Mouse (Mus musculus): Measurements from ENCODE around the gene Tbc1d1.
A peak's percentile ranks its signal among the peaks of the same experiment; 100 is the strongest.

The Tbc1d1 gene

DNA sequence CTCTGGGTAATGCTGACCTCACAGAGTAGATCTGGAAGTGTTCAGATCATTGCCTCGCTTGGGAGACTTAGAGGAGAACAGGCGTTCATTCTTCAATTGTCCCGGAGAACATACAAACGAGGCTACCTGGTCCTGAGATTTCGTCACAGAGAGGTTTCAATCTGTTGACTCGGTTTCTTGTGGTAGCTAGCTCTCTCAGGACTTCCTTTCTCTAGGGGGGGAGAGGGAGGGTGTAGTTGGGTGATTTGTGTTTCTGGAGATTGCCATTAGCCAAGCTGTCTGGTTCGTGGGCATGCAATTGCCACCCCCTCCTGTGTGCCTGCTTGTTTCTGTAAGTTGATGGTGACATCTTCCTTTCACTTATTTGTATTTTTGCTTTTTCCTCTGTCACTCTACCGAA is 221.6 kb downstream of the Tbc1d1 start:
- no peak for DNase-seq (ENCODE audit: inconsistent age in 2 of 2, low spot score in 1 of 2)

DNA sequence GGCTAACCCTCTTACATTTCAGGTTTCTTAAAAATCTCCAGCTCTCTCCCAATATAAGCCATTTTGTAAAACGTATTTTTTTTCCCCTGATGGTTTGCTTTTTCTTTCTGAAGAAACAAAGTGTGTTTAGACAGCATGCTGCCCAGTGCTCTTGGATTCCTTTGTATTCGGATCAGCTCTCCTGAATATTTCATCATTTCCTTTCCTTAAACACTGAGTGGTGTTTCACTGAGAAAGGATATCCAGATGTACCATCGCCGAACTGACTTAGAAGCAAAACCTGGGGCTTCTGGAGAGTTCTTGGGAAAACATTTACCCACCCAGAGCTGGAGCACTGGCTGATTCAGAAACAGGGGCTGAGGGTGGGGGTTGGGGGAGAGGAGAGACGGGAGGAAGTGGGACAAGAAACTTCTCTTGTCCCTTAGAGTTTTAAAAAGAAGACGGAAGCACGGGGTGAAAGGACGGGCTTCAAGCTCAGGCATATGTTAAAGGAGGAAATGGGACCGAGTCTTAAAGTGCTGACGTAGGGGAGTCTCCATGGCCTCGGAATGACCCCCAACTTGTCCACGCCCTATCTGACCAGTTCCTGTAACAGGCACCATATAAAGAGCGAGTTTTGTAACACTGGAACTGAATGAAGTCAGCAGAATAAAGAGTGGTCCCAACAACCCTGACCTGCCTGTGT is 222.6 kb downstream of the Tbc1d1 start:
- peak; percentile 39 to 60 for DNase-seq (ENCODE audit: inconsistent age in 2 of 2, low spot score in 1 of 2)

DNA sequence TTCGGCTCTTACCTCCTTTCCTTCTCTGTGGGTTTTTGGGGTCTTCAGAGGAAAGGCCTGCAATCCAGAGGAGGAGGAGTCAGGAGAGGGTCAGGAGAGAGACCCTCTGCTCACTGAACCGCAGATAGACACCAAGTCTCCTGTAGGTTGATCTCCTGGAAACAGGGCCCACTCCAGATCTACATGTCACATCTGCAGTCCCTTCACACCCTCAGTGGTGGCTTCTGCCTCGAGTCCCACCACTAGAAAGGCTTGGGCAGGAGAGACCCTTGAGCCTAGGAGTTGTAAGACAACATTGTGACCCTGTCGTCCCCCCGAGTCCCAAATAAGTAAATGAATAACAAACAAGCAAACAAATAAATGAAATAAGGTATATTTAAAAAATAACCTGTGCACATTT is 223.7 kb downstream of the Tbc1d1 start:
- DNase-seq (ENCODE audit: inconsistent age in 2 of 2, low spot score in 1 of 2), result no peak

DNA sequence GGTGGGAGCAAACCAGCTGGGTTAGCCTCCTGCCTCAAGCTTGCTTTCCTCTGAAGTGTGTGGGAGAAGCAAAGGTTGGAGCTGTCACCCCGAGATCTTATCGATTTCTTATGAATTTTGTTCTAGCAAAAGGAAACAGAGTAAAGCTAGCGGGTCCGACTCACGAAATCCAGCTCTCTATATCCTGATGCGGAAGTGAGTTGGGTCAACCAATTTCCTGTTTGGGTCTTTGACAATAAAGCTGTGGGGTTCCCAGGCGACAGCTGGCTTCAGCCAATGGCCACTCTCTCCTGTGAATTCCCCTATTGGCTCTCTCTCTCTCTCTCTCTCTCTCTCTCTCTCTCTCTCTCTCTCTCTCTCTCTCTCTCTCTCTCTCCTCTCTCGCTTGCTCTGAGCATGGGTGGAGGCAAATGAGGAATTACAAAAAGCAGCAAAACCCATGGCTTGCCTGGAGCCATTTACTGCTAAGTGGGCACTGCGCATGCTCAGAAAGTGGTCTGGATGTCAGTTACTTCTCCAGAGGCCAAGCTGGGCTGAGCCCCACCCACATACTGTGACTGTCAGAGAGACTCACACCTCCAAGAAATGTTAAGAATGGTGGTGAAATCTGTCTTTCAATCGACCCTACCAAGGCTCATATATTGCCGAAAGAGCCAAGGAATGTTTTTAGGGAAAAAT is 224.7 kb downstream of the Tbc1d1 start:
- no peak for DNase-seq (ENCODE audit: inconsistent age in 2 of 2, low spot score in 1 of 2)

DNA sequence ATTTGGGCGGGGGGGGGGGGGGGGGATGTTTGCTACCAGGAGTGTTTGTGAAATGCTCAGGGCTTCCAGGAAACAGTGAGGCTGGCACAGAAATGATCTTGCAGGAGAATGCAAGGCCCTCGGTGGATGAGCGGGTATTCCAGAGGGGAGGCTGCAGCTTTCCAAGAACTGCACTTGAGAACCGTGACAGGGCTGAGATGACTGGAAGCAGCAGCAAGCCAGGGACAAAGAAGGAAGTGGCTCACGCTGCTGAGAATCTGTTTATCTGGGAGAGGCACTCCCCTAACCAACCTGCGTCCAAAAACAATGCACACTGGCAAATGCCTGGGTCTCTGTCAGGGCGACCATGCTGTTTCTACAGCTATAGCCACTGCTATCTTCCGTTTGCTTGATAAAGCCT is 225.4 kb downstream of the Tbc1d1 start:
- DNase-seq (ENCODE audit: inconsistent age in 2 of 2, low spot score in 1 of 2), result no peak

DNA sequence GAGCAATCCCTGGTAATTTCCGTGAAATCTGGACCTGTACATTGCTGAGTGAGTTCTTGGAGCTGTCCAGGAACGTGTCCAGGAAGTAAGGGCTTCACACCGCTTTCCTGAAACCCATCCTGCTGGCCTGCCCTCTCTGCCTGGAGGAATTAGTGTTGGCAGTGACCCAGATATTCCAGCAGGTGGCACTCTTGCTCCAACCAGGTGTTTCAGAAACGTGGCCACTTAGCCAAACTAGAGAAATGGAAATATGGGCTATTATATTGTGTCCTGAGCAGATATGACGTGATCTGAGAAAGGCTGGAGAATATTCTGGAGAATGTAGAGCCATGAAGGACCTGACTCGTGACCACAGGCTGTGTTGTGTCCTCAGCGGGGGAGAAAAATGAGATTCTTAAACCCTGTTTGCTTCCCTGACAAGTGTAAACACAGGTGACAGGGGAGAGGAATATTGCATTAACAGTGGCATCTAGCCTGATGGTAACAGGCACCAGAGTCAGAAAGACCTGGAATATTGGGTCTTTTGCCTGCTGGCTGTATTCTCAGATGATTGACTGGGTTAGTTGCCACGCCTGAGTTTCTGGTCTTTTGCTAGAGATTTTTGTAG is 226.4 kb downstream of the Tbc1d1 start:
- peak; percentile 83 to 95 for DNase-seq (ENCODE audit: inconsistent age in 2 of 2, low spot score in 1 of 2)

DNA sequence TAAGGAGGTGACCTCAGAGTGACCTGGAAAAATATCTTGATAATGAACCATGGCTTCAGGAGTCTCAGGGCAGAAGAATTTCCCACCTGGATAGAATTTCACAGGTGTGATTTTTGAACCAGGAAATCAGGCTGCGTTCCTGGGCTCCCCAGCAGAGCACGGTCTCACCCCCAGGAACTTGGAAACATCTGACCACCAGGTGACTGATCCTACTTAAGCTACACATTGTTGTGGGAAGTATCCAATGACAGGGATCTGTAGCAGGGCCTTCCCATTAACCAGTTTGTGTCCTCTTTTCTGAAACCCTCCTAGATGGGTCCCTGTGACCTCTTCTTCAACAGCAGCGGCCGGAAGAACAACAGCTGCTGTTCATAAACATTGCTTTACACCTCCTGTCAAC is 227.1 kb downstream of the Tbc1d1 start:
- DNase-seq (ENCODE audit: inconsistent age in 2 of 2, low spot score in 1 of 2), result no peak

DNA sequence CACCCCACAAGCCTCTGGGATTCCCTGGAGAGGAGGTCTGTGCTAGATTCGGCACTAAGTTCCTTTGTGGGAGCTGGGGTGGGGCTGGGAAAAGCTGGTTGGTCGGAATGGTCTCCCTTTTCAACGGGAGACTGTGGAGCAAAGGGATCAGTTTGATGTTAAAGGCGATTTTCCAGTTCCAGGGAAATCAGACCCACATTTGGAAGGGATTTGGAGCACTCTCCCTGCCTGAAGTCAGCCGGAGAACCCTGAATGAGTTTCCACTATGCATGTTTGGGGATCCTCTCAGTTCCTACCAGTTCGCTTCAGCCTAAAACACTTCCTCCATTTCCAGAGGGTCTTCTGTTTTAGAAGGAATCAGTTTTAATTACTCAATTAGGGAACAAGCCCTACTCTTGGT is 228.4 kb downstream of the Tbc1d1 start:
- no peak for DNase-seq (ENCODE audit: inconsistent age in 2 of 2, low spot score in 1 of 2)

DNA sequence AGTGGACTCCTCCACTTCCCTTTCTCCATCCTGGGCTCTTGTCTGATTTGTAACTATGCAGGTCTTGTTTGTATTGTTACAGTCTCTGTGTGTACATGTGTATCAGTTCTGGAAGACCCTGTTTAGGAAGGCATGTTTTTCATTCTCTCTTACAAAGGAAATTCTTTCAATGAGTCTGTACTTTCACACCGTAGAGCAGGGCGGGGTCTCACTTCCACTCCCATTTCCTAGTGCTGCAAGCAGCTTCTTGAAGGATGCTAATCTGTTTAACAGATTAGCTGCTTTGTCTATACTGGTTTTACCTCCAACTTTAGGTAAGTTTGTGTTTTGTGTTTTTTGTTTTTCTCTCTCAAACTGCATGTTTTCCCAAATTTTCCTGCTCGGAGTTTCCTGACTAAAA is 230.9 kb downstream of the Tbc1d1 start:
- no peak for DNase-seq (ENCODE audit: inconsistent age in 2 of 2, low spot score in 1 of 2)

DNA sequence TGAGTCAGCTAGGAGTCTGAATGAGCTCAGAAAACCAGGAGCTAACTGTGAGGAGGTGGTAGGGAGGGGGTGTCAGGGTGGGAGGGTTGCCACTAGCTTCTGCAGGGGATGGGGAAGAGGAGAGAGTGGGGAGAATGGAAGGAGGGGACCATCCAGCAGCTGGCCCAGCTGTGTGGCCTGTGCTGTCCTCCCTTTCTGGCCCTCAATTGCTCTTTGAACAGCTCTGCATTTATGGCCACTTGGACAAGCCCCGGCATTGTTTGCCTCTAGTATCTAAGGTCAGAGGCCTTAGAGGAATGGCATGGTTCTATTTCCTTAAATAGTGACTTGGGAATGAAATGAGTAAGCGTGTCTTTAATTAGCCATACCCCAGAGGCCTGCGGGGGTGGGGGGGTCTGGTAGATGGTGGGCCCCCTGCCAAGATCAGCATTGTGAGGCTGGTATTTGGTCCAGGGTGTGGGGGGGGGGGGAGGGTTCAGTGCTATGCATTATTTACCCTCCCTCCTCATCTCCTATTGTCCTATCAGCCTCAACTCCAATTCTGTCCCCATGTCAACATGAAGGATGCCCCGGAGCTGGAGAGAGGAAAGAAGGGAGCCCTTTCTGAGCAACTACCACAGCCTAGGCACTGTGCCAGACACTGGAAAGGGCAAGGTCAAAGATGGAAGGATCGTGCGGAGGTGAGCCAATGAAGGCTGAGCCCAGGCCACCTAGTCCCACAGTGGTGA is 233.3 kb downstream of the Tbc1d1 start:
- peak; percentile 84 to 90 for DNase-seq (ENCODE audit: inconsistent age in 2 of 2, low spot score in 1 of 2)

DNA sequence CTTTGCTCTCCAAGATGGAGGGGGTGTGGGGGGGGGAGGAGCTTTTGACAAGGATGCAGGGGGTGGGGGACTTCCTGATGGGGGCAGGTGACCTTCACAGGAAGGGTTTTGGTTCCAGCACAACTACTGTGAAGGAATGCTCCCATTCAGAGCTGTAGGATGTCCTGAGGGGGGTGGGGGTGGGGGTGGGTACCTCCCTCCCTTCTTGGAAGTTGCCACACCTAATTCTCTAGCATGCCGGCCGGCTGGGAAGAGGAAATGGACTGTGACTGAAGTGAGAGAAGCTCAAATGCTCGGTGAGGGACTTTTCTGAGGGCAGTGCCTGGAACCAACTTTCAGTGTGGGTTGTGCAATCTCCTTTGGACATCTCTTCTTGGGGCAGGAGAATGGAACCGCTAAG is 235.2 kb downstream of the Tbc1d1 start:
- peak in 1 of 2 experiments; percentile 44 for DNase-seq (ENCODE audit: inconsistent age in 2 of 2, low spot score in 1 of 2)

DNA sequence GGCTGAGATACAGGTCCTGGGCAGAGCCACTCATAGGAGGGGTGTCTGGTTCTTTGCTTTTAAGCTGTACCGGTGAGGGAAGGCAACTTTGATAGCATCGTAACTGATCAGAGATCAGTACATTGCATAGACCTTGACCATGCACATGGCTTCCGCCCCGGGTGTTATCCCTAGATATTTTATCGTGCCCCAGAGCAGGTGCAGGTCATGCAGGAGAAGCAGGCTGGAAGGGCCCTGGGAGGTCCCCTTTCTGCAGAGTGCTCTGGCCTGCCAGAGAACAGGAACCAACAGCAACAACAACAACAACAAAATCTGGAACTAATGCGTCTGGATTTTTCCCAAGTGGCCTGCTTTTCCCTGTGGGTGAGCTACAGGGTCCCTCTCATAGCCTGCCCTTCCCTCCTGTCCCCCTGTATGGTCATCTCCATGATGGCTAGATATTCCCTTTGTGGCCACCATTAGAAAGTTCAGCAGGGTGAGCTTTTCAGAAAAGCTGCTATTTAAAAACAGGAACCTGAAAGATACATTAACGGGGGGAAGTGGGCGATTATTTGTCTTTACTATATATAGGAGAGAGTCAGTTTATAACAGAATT is 236.4 kb downstream of the Tbc1d1 start:
- DNase-seq (ENCODE audit: inconsistent age in 2 of 2, low spot score in 1 of 2), result no peak

DNA sequence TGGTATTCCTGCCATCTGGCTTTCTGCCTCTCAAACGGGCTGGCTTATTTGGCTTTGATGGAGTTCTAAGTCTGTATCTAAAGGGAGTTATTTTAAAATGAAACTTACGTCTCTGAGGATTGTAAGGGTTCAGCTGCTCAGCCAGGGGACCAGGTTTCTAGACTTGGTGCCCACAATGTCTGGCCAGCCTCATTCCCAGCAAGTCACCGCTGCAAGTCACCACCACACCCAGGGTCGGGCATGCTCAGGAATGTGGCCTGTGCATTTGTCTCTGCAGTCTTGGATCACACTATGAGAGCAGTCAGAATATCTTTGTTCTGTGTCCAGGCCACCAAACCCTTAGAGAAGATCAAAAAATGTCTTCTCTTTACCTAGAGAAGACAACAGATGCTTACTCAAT is 237.4 kb downstream of the Tbc1d1 start:
- no peak for DNase-seq (ENCODE audit: inconsistent age in 2 of 2, low spot score in 1 of 2)

DNA sequence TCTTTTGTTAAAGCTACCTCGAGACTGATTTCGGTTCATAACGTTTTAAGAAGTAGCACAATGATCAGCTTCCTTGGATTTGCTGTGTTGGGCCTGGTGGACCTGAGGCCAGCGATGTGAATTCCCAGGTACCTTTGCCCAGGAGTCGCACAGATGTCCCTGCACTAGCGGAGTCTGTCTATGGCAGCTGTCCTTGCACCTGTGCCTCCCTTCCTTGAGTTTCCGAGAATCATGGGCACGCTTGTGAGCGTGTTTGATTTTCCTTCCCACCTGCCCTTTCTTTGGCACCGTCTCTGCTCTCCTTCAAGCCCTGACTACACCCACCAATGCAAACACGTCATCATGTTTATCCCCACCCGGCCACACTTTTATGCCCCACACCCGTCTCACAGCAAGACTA is 242.1 kb downstream of the Tbc1d1 start:
- DNase-seq (ENCODE audit: inconsistent age in 2 of 2, low spot score in 1 of 2), result no peak

DNA sequence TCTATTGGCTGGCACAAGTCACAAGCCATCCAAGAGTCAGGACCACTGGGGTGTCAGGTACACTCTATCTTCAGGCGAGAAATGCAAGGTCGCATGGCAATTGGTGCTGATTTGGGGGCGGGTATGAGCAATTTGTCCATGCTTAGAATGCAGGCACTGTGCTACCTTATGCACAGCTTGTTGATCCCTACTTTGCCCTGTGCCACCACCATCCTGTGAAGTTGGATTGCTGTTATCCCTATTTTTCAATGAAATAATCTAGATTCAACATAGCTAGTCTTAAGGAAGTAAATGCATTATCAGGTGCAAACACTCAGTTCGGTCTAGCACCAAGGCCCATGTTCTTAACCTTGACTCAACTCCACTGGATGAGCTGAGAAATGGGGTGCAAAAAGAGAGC is 244.6 kb downstream of the Tbc1d1 start:
- DNase-seq (ENCODE audit: inconsistent age in 2 of 2, low spot score in 1 of 2), result no peak

Measured in adrenal gland, adult (tissue).